Mouse (Mus musculus) adrenal gland, adult 2 months (tissue): Measurements from ENCODE around the gene Gucy2f. TPM values are rescaled to one million over a fixed set of nuclear protein-coding genes. Genes with fewer than 3 reads are reported as not detected.

Source experiments
- polyA plus RNA-seq: library from polyadenylated mRNA; depleted of rRNA; stranded (reverse); fragments of >200 nt; gene quantifications from 2 replicates; pipeline ENCODE4 v1.2.3, GENCODE M21; 2012; rRNA removed
- total RNA-seq, 2 experiments: library from RNA; stranded (reverse); gene quantifications; 2 replicates each; pipeline ENCODE4 v1.2.3; 2021

The Gucy2f gene
- total and polyA plus RNA-seq, 3 experiments: not detected

Other genes starting within 250 kb of the Gucy2f start
- gene Nxt2, start 29.8 kb upstream of the Gucy2f start, total RNA-seq: 10 to 100 TPM; 14.7 to 17.9 TPM
- 1.1 TPM in 2 replicates for gene Nxt2, start 29.8 kb upstream of the Gucy2f start, polyA plus RNA-seq
- not detected for gene Kcne1l, start 109.4 kb upstream of the Gucy2f start, total RNA-seq
- 0.40 and 0.75 TPM in 2 replicates for gene Kcne1l, start 109.4 kb upstream of the Gucy2f start, polyA plus RNA-seq
- 100 to 1,000 TPM; 377 to 429 TPM for gene Acsl4, start 193.6 kb upstream of the Gucy2f start, total RNA-seq
- gene Acsl4, start 193.6 kb upstream of the Gucy2f start, polyA plus RNA-seq: 17.4 and 27.3 TPM in 2 replicates